Mouse (Mus musculus): ENCODE results near the gene Gpbar1. TPM values are rescaled to one million over a fixed set of nuclear protein-coding genes. Genes with fewer than 3 reads are reported as not detected.

Gene Gpbar1
- 0.78 and 0.93 TPM in 2 replicates for polyA plus RNA-seq (2015; fragmentation: Nextera tagmentation; extraction: Ambion mirVana)

DNA sequence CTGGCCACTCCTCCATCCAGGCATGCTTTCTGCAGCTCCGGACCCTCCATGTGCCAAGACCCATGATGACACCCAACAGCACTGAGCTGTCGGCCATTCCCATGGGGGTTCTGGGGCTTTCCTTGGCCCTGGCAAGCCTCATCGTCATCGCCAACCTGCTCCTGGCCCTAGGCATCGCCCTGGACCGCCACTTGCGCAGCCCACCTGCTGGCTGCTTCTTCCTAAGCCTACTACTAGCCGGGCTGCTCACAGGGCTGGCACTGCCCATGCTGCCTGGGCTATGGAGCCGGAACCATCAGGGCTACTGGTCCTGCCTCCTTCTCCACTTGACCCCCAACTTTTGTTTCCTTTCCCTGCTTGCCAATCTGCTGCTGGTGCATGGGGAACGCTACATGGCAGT lies at the start of gene Gpbar1:
Gpbar1 (plus strand) TSS at position 13 of the 400 bp plus-strand sequence.
- Histone ChIP-seq H3K9me3 (ENCODE audit: control insufficient read depth) (no peaks in the 10 kb centered on the region), H3K27ac (ENCODE audit: low read depth, low read length) (no peak within 1 kb of the TSS), H3K27me3 (replicated peaks; ENCODE audit: control insufficient read depth, insufficient read depth, low read length) (no peaks in the 10 kb centered on the region), H3K4me3 (ENCODE audit: low read depth, low read length) (no peak within 1 kb of the TSS), H3K4me1 (replicated peaks; ENCODE audit: control insufficient read depth, insufficient read depth, low read length) (no peaks in the 10 kb centered on the region), H3K36me3 (ENCODE audit: control insufficient read depth, insufficient read depth) (peaks cover 34% of the 10 kb centered on the region), H3K9ac (ENCODE audit: low read depth, low read length) (no peak within 1 kb of the TSS), H3K4me2 (replicated peaks; ENCODE audit: low read depth) (no peak within 1 kb of the TSS)
- WGBS = 89% methylated on average over 10 of the region's 10 CpGs
- no peak for ATAC-seq
- TF ChIP-seq CTCF (IDR thresholded peaks at IDR 0.05; ENCODE audit: low read depth) = no peak

DNA sequence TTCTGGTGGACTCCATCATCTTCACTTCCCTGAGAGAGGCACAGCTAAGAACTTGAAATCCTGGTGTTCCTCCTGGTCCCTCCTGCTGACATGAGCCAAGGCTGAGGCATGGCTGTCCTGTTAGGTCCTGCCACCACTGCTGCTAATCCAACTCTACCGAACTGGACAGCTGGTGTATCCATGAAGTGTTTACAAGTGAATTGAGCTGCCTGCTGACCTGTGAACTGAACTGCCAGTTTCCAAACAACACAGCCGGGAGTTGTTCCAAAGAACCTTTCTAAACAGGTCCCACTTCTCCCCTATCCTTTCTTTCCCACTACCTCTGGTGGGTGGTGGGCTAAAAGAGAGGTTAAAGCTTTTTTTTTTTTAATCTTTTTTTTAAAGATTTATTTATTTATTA lies 48.4 kb upstream of the Gpbar1 start:
- H3K9me3 ChIP-seq (ENCODE audit: control insufficient read depth) = no peaks in the 10 kb centered on the region
- H3K36me3 ChIP-seq (ENCODE audit: control insufficient read depth, insufficient read depth) = no peaks in the 10 kb centered on the region
- no peak overlapping the region for H3K9ac ChIP-seq (ENCODE audit: low read depth, low read length)
- H3K27ac ChIP-seq (ENCODE audit: low read depth, low read length) = no peak overlapping the region
- no peaks in the 10 kb centered on the region for H3K27me3 ChIP-seq (replicated peaks; ENCODE audit: control insufficient read depth, insufficient read depth, low read length)
- H3K4me1 ChIP-seq (replicated peaks; ENCODE audit: control insufficient read depth, insufficient read depth, low read length) = no peaks in the 10 kb centered on the region
- H3K4me3 ChIP-seq (ENCODE audit: low read depth, low read length) = no peak overlapping the region
- H3K4me2 ChIP-seq (replicated peaks; ENCODE audit: low read depth) = no peak overlapping the region
- TF ChIP-seq CTCF (IDR thresholded peaks at IDR 0.05; ENCODE audit: low read depth) = no peak
- WGBS = 53% methylated on average over 2 of the region's 2 CpGs
- ATAC-seq = no peak

DNA sequence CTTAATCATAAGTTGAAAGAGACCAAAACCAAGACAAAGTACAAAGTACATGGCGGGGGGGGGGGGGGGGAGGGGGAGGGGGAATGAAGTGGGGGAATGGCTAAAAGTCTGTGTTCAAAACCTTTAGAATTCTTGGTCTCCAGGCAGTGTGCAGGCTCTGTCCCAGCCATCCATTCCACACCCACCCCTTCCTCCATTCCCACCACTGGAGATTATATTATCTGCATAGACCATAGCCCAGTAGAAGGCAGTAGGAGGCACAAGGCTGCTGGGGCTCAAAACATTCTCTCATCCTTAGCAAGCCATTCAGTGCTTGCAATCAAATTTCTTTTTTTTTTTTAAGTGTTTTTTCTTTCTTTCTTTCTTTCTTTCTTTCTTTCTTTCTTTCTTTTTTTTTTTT lies 47.4 kb upstream of the Gpbar1 start:
- WGBS = no CpG with 5 or more reads among the region's 1 CpGs
- Histone ChIP-seq H3K36me3 (ENCODE audit: control insufficient read depth, insufficient read depth) (no peaks in the 10 kb centered on the region), H3K4me1 (replicated peaks; ENCODE audit: control insufficient read depth, insufficient read depth, low read length) (no peaks in the 10 kb centered on the region)

DNA sequence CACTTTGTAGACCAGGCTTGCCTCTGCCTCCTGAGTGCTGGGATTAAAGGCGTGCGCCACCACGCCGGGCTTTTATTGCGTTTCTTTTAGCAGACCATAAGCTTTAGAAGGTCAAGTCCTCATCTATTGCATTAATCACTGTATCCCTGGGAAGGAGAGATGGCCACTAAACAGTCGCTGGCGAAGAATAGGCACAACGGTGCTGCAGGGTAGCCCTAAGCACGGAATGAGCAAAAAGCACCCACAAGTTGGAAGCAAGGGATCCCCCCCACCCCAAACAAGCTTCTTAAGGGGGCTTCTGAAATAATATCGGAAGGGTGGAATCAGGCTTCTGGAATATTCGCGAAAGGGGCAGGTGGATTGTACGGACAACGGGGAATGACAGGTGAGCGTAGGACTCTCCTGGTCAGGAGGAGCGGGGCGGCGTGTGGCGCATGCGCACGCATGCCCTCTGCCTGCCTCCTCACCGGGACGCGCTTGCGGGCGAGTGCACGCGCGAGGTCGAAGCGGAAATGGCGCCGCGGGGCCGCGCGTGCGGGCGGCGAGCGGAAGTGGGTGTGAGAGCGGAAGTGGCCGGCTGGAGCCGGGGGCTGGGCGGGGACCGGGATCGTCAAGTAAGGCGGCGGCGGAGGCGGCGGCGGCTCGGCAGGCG lies 42.3 kb upstream of the Gpbar1 start, which contains the start of gene Arpc2:
Arpc2 (plus strand) TSS at position 147 of the 652 bp plus-strand sequence.
- Histone ChIP-seq H3K4me2 (replicated peaks; ENCODE audit: low read depth) (peak within 1 kb of the TSS; percentile 67), H3K9me3 (ENCODE audit: control insufficient read depth) (no peaks in the 10 kb centered on the region), H3K4me1 (replicated peaks; ENCODE audit: control insufficient read depth, insufficient read depth, low read length) (peaks cover 18% of the 10 kb centered on the region), H3K36me3 (ENCODE audit: control insufficient read depth, insufficient read depth) (no peaks in the 10 kb centered on the region), H3K27me3 (replicated peaks; ENCODE audit: control insufficient read depth, insufficient read depth, low read length) (no peaks in the 10 kb centered on the region), H3K9ac (ENCODE audit: low read depth, low read length) (peak within 1 kb of the TSS; percentile 97), H3K27ac (ENCODE audit: low read depth, low read length) (peak within 1 kb of the TSS; percentile 98), H3K4me3 (ENCODE audit: low read depth, low read length) (peak within 1 kb of the TSS; percentile 100)
- no peak for TF ChIP-seq CTCF (IDR thresholded peaks at IDR 0.05; ENCODE audit: low read depth)
- ATAC-seq = peak; percentile 93
- WGBS = 1% methylated on average over 54 of the region's 55 CpGs

More for the DNA sequence above, 47.4 kb upstream of the Gpbar1 start:
- no peak overlapping the region for H3K4me3 ChIP-seq (ENCODE audit: low read depth, low read length)
- no peaks in the 10 kb centered on the region for H3K9me3 ChIP-seq (ENCODE audit: control insufficient read depth)
- TF ChIP-seq CTCF (IDR thresholded peaks at IDR 0.05; ENCODE audit: low read depth) = no peak
- ATAC-seq = no peak
- H3K9ac ChIP-seq (ENCODE audit: low read depth, low read length) = no peak overlapping the region
- no peaks in the 10 kb centered on the region for H3K27me3 ChIP-seq (replicated peaks; ENCODE audit: control insufficient read depth, insufficient read depth, low read length)
- H3K4me2 ChIP-seq (replicated peaks; ENCODE audit: low read depth) = no peak overlapping the region
- H3K27ac ChIP-seq (ENCODE audit: low read depth, low read length) = no peak overlapping the region

DNA sequence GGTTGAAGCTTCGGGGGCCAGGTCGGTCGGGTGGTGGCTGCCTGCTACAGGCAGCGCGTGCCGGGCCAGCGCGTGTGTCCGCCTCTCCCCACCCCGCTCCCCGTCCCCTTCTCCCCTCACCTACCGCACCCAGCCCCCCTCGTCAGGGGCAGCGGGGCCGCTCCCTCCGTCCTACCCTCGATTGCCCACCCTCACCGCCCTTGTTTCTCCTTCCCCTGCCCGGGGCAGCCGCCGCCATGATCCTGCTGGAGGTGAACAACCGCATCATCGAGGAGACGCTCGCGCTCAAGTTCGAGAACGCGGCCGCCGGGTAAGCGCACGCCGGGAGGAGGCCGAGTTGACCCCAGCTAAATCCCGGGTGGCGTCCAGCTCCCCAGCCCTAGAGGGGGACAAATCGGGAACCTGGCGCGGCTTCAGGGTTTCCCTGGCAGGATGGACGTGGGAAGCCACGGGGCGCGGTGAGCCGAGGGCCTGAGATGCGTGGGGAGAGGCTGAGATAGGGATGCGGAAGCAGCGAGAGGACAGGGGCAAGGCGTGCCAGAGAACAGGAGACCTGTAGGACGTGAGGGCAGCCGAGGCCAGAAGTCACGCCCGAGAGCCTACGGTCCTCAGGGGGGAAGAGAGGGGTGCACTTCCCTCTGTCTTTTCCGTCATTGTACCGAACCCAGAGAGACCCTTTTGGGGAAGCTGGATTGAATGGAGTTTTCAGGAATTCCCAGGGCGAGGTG lies 41.6 kb upstream of the Gpbar1 start:
- peak; percentile 50 for ATAC-seq
- no peaks in the 10 kb centered on the region for H3K36me3 ChIP-seq (ENCODE audit: control insufficient read depth, insufficient read depth)
- 0 out of 2 replicates have a peak, but pooled peaks have one; percentile 2 for TF ChIP-seq CTCF (IDR thresholded peaks at IDR 0.05; ENCODE audit: low read depth)

DNA sequence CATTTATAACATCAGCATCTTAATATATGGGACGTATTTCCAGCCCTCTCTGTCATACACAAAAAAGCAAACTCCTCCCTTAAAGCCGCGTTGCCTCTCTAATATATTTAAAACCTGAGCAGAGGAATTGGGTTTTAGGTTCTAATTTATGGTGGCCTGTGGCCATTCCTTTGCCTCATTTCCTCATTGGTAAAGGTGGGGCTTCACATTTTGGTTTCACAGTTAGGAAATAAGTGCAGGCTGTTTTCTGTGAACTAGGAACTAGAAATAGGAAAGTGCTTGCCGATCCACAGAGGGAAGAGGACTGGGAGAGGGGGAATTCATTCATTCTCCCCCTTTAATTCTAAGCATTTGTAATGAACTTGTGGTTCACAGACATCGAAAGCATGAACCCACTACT lies 40.7 kb upstream of the Gpbar1 start:
- Histone ChIP-seq H3K4me2 (replicated peaks; ENCODE audit: low read depth) (peak overlapping the region; percentile 67), H3K36me3 (ENCODE audit: control insufficient read depth, insufficient read depth) (no peaks in the 10 kb centered on the region), H3K27ac (ENCODE audit: low read depth, low read length) (no peak overlapping the region), H3K4me1 (replicated peaks; ENCODE audit: control insufficient read depth, insufficient read depth, low read length) (peaks cover 18% of the 10 kb centered on the region), H3K9me3 (ENCODE audit: control insufficient read depth) (no peaks in the 10 kb centered on the region), H3K27me3 (replicated peaks; ENCODE audit: control insufficient read depth, insufficient read depth, low read length) (no peaks in the 10 kb centered on the region), H3K9ac (ENCODE audit: low read depth, low read length) (peak overlapping the region; percentile 97), H3K4me3 (ENCODE audit: low read depth, low read length) (peak overlapping the region; percentile 100)
- TF ChIP-seq CTCF (IDR thresholded peaks at IDR 0.05; ENCODE audit: low read depth) = no peak
- ATAC-seq = no peak
- WGBS = 10% methylated on average over 5 of the region's 5 CpGs

More for the DNA sequence above, 41.6 kb upstream of the Gpbar1 start:
- Histone ChIP-seq H3K27me3 (replicated peaks; ENCODE audit: control insufficient read depth, insufficient read depth, low read length) (no peaks in the 10 kb centered on the region), H3K9ac (ENCODE audit: low read depth, low read length) (peak overlapping the region; percentile 97), H3K4me2 (replicated peaks; ENCODE audit: low read depth) (peak overlapping the region; percentile 67), H3K4me3 (ENCODE audit: low read depth, low read length) (peak overlapping the region; percentile 100), H3K27ac (ENCODE audit: low read depth, low read length) (peak overlapping the region; percentile 98), H3K4me1 (replicated peaks; ENCODE audit: control insufficient read depth, insufficient read depth, low read length) (peaks cover 18% of the 10 kb centered on the region), H3K9me3 (ENCODE audit: control insufficient read depth) (no peaks in the 10 kb centered on the region)
- under 1% methylated on average over 54 of the region's 57 CpGs for WGBS

Measured in intestine, postnatal 0 days (tissue).